Mouse (Mus musculus) heart, embryonic 16.5 days (tissue): ENCODE results near the gene Olfml2b. TPM values are rescaled to one million over a fixed set of nuclear protein-coding genes. Genes with fewer than 3 reads are reported as not detected.

Experiments used
- ATAC-seq: fragments of 200-750 bp; cut with Nextera tagmentation; replicated peaks from 2 replicates; pipeline ENCODE4 v1.8.0; 2017; ENCODE audit warnings: moderate number of reproducible peaks; ENCODE audit not compliant: insufficient read depth, low FRiP score; ENCODE audit errors: extremely low read depth
- H3K27ac ChIP-seq: fragments of 300-500 bp; sonication (generic); 2 replicates; pipeline ENCODE4 v1.5.1; 2014; ENCODE audit warnings: mild to moderate bottlenecking, low read length, control low read depth, moderate library complexity
- H3K27me3 ChIP-seq: fragments of 300-500 bp; sonication (generic); 2 replicates; pipeline ENCODE4 v1.6.1; 2014; ENCODE audit warnings: low read length, mixed read lengths; ENCODE audit not compliant: control insufficient read depth, insufficient read depth
- H3K36me3 ChIP-seq: fragments of 300-500 bp; sonication (generic); 2 replicates; pipeline ENCODE4 v1.6.1; 2014; ENCODE audit not compliant: control insufficient read depth, insufficient read depth
- H3K4me1 ChIP-seq: fragments of 300-500 bp; sonication (generic); 2 replicates; pipeline ENCODE4 v1.6.1; 2014; ENCODE audit warnings: low read length, mixed read lengths; ENCODE audit not compliant: control insufficient read depth, insufficient read depth
- H3K4me2 ChIP-seq: fragments of 300-500 bp; sonication (generic); 2 replicates; pipeline ENCODE4 v1.6.1; 2014; ENCODE audit warnings: low read depth, mild to moderate bottlenecking, control low read depth, low read length
- H3K4me3 ChIP-seq: fragments of 300-500 bp; sonication (generic); 2 replicates; pipeline ENCODE4 v1.5.1; 2014; ENCODE audit warnings: mild to moderate bottlenecking, control low read depth, low read length
- H3K9ac ChIP-seq: fragments of 300-500 bp; sonication (generic); 2 replicates; pipeline ENCODE4 v1.6.1; 2014; ENCODE audit warnings: low read length, control low read depth
- H3K9me3 ChIP-seq: fragments of 300-500 bp; sonication (generic); replicated peaks from 2 replicates; pipeline ENCODE4 v1.6.1; 2016; ENCODE audit warnings: low read length; ENCODE audit not compliant: control insufficient read depth
- WGBS: fragments of 180-500 bp; shearing (Covaris S2); extraction: QIAGEN DNeasy Blood & Tissue Kit; methylation state at CpG from one replicate; pipeline ENCODE4 v1.1.7; 2014; 5-methylcytosine and 5-hydroxymethylcytosine counted together
- polyA plus RNA-seq: library from polyadenylated mRNA; unstranded; fragments of >200 nt; fragmentation: Nextera tagmentation; extraction: Ambion mirVana; gene quantifications from 2 replicates; pipeline ENCODE4 v1.2.1, GENCODE M21; 2015

Gene Olfml2b
- polyA plus RNA-seq, 1 experiment from 2014 or later, result 30.2 TPM

- Histone ChIP-seq H3K27me3 (no peaks in the 10 kb centered on the region), H3K4me1 (peaks cover 10% of the 10 kb centered on the region; the same call in 1 of the 2 replicates), H3K4me3 (no peak overlapping the region), H3K9ac (no peak overlapping the region), H3K4me2 (no peak overlapping the region), H3K9me3 (no peaks in the 10 kb centered on the region), H3K36me3 (no peaks in the 10 kb centered on the region), H3K27ac (no peak overlapping the region)
- WGBS, result 70% methylated on average over 3 of the region's 3 CpGs
- no peak for ATAC-seq
Observed at GRCm38 (mm10) chr1:170698771-170699170, 54.4 kb downstream of the Olfml2b start.

- ATAC-seq, result no peak
- no peak overlapping the region for H3K4me3 ChIP-seq
- H3K4me2 ChIP-seq, result no peak overlapping the region; the same call in 1 of the 2 replicates
- peaks cover 10% of the 10 kb centered on the region; the same call in 1 of the 2 replicates for H3K4me1 ChIP-seq
- H3K9me3 ChIP-seq, result no peaks in the 10 kb centered on the region
- no peak overlapping the region for H3K9ac ChIP-seq
- no peak overlapping the region for H3K27ac ChIP-seq
- no peaks in the 10 kb centered on the region for H3K36me3 ChIP-seq
- no peaks in the 10 kb centered on the region for H3K27me3 ChIP-seq
- WGBS, result 49% methylated on average over 9 of the region's 9 CpGs
Observed at GRCm38 (mm10) chr1:170699553-170699952, 55.2 kb downstream of the Olfml2b start.

- H3K27me3 ChIP-seq, result no peaks in the 10 kb centered on the region
- H3K4me1 ChIP-seq, result 0 out of 2 replicates have a peak, but pooled peaks cover 7% of the 10 kb centered on the region
- no peak for ATAC-seq
- no peak overlapping the region for H3K27ac ChIP-seq
- WGBS, result 79% methylated on average over 3 of the region's 3 CpGs
- H3K4me2 ChIP-seq, result no peak overlapping the region
- H3K36me3 ChIP-seq, result no peaks in the 10 kb centered on the region
- no peak overlapping the region for H3K4me3 ChIP-seq
- no peaks in the 10 kb centered on the region for H3K9me3 ChIP-seq
- no peak overlapping the region for H3K9ac ChIP-seq
Observed at GRCm38 (mm10) chr1:170700496-170701027, 56.2 kb downstream of the Olfml2b start.

GRCm38 (mm10) chr1:170701178-170701577 is 56.8 kb downstream of the Olfml2b start:
- H3K27ac ChIP-seq, result no peak overlapping the region
- H3K4me2 ChIP-seq, result no peak overlapping the region
- WGBS, result 68% methylated on average over 3 of the region's 3 CpGs
- no peak overlapping the region for H3K9ac ChIP-seq
- H3K27me3 ChIP-seq, result no peaks in the 10 kb centered on the region
- H3K4me3 ChIP-seq, result no peak overlapping the region
- 0 out of 2 replicates have a peak, but pooled peaks cover 7% of the 10 kb centered on the region for H3K4me1 ChIP-seq
- H3K36me3 ChIP-seq, result no peaks in the 10 kb centered on the region
- H3K9me3 ChIP-seq, result no peaks in the 10 kb centered on the region
- no peak for ATAC-seq

- H3K27me3 ChIP-seq, result no peaks in the 10 kb centered on the region
- no peaks in the 10 kb centered on the region for H3K9me3 ChIP-seq
- H3K4me3 ChIP-seq, result no peak overlapping the region
- H3K9ac ChIP-seq, result no peak overlapping the region
- WGBS, result 82% methylated on average over 8 of the region's 8 CpGs
- no peak overlapping the region for H3K4me2 ChIP-seq
- no peaks in the 10 kb centered on the region for H3K36me3 ChIP-seq
- 0 out of 2 replicates have a peak, but pooled peaks cover 7% of the 10 kb centered on the region for H3K4me1 ChIP-seq
- H3K27ac ChIP-seq, result no peak overlapping the region
- no peak for ATAC-seq
Observed at GRCm38 (mm10) chr1:170701582-170701981, 57.2 kb downstream of the Olfml2b start.

- Histone ChIP-seq H3K9me3 (no peaks in the 10 kb centered on the region), H3K4me1 (0 out of 2 replicates have a peak, but pooled peaks cover 7% of the 10 kb centered on the region), H3K4me2 (no peak overlapping the region), H3K27me3 (no peaks in the 10 kb centered on the region), H3K27ac (no peak overlapping the region), H3K9ac (no peak overlapping the region), H3K36me3 (no peaks in the 10 kb centered on the region), H3K4me3 (no peak overlapping the region)
- WGBS, result 70% methylated on average over 2 of the region's 2 CpGs
- no peak for ATAC-seq
Observed at GRCm38 (mm10) chr1:170702263-170702662, 57.9 kb downstream of the Olfml2b start.

GRCm38 (mm10) chr1:170702958-170703357 is 58.6 kb downstream of the Olfml2b start:
- no peaks in the 10 kb centered on the region for H3K27me3 ChIP-seq
- no peak overlapping the region for H3K4me2 ChIP-seq
- no peak overlapping the region for H3K27ac ChIP-seq
- H3K9me3 ChIP-seq, result no peaks in the 10 kb centered on the region
- H3K9ac ChIP-seq, result no peak overlapping the region
- 88% methylated on average over 6 of the region's 6 CpGs for WGBS
- no peak for ATAC-seq
- no peaks in the 10 kb centered on the region for H3K36me3 ChIP-seq
- no peak overlapping the region for H3K4me3 ChIP-seq
- H3K4me1 ChIP-seq, result 0 out of 2 replicates have a peak, but pooled peaks cover 7% of the 10 kb centered on the region

GRCm38 (mm10) chr1:170704103-170704502 is 59.8 kb downstream of the Olfml2b start:
- WGBS, result 88% methylated on average over 6 of the region's 6 CpGs
- Histone ChIP-seq H3K4me3 (no peak overlapping the region), H3K27ac (no peak overlapping the region), H3K4me2 (no peak overlapping the region), H3K27me3 (no peaks in the 10 kb centered on the region), H3K9me3 (no peaks in the 10 kb centered on the region), H3K36me3 (0 out of 2 replicates have a peak, but pooled peaks cover 2% of the 10 kb centered on the region), H3K9ac (no peak overlapping the region), H3K4me1 (peaks cover 9% of the 10 kb centered on the region; the same call in 1 of the 2 replicates)
- ATAC-seq, result no peak

GRCm38 (mm10) chr1:170704911-170705594 is 60.7 kb downstream of the Olfml2b start:
- Histone ChIP-seq H3K4me3 (no peak overlapping the region), H3K36me3 (0 out of 2 replicates have a peak, but pooled peaks cover 2% of the 10 kb centered on the region), H3K4me2 (no peak overlapping the region), H3K9me3 (no peaks in the 10 kb centered on the region), H3K27ac (no peak overlapping the region), H3K9ac (no peak overlapping the region), H3K4me1 (peaks cover 7% of the 10 kb centered on the region; the same call in 1 of the 2 replicates), H3K27me3 (no peaks in the 10 kb centered on the region)
- WGBS, result 61% methylated on average over 4 of the region's 4 CpGs
- no peak for ATAC-seq
